Mouse (Mus musculus) lung, postnatal 4 days (tissue): ENCODE data around the gene Leng8.
"Not testable (repeated sequence)": the region's sequence is repeated elsewhere in the genome, so short reads cannot be mapped to it uniquely, and the experiment has no call there.

Source experiments
- DNase-seq, 2 experiments: peaks; one replicate each; pipeline ENCODE4 v3.0.0; 2021

Gene Leng8

GRCm38 (mm10) chr7:4148341-4149208, 11.7 kb downstream of the Leng8 start:
- DNase-seq: no peak

GRCm38 (mm10) chr7:4149209-4150054, 12.6 kb downstream of the Leng8 start:
- peak; percentile 86 to 87 for DNase-seq

GRCm38 (mm10) chr7:4150059-4150541, 13.3 kb downstream of the Leng8 start, which contains the start of gene Leng9:
Leng9 (minus strand) TSS chr7:4150374.
- DNase-seq: peak in 1 of 2 experiments; percentile 49

GRCm38 (mm10) chr7:4150811-4151221, 14.0 kb downstream of the Leng8 start:
- DNase-seq: peak; percentile 59 to 65

- no peak for DNase-seq
These were observed 14.4 kb downstream of the Leng8 start for GRCm38 (mm10) chr7:4151241-4151640.

DNA sequence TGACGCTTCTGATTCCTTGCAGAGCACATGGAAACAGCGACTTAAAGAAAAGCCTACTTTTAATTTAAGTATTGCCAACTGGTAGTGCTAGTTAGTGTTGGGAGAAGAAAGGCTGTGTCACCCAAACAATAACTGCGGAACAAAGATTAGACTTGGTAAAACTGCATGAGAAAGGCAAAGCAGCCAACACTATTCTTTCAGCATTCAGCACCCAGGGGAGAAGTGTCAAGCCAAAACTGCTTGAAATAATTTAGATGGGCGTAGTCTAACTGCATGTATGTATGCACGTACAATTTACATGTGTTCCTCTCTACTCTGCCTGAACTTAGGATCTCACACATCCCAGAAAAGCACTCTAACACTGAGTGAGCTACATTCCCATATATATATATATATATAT, 17.5 kb downstream of the Leng8 start:
- DNase-seq: no peak

DNA sequence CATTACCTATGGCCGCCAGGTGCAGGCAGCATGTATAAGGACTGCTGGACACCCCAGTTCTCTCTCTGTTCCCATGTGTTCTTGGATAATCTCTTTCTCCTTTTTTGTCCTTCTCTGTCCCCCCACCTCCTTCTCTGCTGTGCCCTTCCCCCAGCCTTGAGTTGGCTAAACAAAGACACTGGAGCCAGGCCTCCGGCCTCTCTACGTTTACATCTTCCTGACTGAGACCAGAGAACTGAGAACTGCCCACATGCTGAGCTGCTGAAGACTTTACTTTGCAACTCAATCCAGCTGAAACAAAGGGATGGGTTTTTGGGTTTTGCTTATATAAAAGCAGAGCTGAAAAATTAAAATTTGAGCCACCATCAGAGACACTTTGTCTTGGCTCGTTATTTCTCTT, 18.1 kb downstream of the Leng8 start:
- no peak for DNase-seq

DNA sequence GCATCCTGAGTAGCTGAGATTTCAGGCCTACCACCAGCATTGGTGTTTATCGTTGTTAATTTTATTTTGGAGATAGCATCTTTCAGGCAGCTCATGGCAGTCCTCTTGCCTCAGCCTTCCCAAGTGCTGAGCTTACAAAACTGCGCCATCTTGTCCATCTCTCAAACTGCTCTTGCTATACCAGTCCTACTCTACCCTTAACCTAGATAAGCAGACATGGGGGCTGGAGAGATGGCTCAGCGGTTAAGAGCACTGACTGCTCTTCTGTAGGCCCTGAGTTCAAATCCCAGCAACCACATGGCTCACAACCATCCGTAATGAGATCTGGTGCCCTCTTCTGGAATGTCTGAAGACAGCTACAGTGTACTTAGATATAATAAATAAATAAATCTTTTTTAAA, 24.8 kb downstream of the Leng8 start:
- not testable (repeated sequence) for DNase-seq

DNA sequence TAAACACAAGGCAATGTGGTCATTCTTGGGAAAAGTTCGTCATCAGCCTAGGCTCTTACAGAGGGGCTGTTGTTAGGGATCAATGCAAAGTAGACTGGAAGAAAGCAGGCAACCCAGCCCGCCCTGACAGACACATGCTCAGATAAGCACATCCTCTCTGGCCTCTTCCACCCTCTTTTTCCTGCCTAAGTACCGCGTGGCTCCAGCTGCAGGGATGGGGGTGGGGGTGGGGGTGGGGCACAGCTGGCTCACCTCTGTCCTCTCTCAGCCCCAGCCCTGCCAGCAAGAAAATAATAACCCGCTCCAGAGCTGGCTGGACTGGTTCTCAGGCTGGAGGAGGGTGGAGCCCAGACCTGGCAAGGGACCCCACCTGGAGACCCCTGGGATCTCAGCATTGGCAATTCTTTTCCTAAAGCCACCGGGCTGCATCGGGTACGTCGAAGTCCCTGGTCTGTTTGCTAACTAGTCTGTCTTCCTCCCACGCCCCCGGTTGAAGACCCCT, 26.8 kb downstream of the Leng8 start:
- peak in 1 of 2 experiments; percentile 31 for DNase-seq

GRCm38 (mm10) chr7:4164090-4164910, 27.5 kb downstream of the Leng8 start, which contains the start of gene Cdc42ep5:
Cdc42ep5 (minus strand) TSS chr7:4164860.
- peak; percentile 73 to 88 for DNase-seq

- no peak for DNase-seq
These were observed 28.4 kb downstream of the Leng8 start for GRCm38 (mm10) chr7:4165286-4165685.

DNA sequence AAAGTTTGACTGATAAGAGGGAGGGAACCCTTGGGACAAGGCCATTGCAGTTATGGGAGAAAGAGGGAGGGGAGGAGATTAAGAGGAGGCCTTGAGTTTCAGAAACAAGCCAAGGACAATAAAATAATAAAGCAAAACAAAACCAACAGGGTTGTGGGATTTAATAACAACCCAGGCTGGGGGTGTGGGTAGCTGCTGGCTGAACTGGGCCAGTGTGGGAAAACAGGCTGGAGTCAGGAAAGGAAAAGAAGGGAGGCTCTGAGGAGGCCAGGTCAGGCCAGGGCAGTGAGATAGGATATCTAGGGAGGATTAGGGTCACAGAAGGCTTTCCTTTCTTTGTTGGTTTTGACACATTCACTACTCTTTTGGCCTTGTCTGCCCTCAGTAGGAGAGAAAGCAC, 30.3 kb downstream of the Leng8 start:
- no peak for DNase-seq

DNA sequence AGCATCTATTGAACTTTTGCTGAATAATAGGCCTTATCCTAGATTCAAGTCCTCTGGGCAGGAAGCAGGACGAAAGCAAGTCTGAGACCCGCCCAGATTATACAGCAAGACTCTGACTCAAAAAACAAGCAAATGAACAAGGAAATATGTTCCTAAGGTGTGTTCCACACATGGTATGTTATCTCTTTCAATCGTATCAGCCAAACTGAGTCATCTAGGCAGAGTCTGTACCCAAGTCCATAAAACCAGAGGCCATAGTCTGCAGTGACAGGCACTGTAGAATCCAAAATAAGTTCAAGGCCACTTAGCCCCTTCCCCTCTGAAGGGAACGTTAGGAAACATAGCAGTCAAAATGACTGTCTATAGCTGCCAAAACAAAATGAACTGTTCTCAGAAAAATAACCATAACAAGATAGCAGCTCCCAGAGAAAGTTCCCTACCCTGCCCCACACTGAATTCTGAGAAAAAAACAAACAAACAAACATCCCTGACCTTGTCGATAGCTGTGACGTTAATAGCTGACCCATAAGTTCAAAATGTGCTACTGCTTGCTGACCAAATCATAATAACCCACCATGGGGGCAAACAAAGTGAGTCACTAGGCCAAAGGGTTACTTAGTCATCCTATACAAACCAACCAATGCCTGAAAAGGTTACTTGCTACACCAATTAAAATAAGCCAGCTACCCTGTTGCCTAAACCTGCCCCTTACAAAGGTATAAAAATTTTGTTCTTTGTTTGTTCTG, 33.5 kb downstream of the Leng8 start:
- no peak for DNase-seq

DNA sequence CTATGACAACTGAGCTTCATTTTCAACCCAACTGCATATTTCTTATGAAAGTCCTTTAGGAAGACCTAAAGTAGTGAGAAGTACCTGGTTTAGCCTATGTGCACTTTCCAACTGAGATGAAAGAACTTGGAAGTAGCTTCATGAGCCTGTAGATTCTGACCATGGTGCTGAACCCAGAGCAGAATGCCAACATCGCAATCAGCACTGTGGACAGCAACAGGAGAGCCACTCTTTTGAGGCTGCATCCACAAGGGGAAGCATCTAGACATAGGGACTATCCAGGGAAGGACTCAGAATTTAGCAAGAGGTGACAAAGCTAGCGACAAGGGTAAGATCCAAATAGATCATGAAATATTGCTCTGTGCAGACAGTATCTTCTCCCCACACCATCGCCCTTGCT, 41.6 kb downstream of the Leng8 start:
- DNase-seq: peak; percentile 56 to 64
